Mouse (Mus musculus): ENCODE data around the gene Tns3.

DNA sequence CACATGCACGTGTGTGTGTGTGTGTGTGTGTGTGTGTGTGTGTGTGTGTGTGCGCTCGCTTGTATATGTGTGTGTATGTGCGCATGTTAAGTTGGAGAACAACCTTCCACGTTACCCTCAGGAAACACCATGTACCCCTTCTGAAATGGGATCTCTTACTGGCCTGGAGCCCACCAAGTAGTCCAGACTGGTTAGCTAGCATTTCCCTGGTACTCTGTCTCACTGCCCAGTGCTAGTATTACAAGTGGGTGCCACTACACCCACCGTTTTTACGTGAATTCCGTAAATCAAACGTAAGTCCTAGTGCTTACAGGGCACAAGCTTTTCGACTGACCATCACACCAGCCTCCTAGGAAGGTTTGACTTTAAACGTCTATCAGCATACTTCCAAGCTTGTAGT lies 236.7 kb downstream of the Tns3 start:
- TF ChIP-seq CTCF (IDR thresholded peaks at IDR 0.05; ENCODE audit: control insufficient read depth, insufficient read depth, insufficient read length) (no peak), MAX (IDR thresholded peaks at IDR 0.05) (no peak), MYOG (IDR thresholded peaks at IDR 0.05; ENCODE audit: control insufficient read depth, extremely low read depth, insufficient read length) (no peak), USF1 (IDR thresholded peaks at IDR 0.05; ENCODE audit: low read depth) (no peak), CEBPB (IDR thresholded peaks at IDR 0.05; ENCODE audit: low read depth) (no peak), MYOD1 (IDR thresholded peaks at IDR 0.05; ENCODE audit: control insufficient read depth, insufficient read length, low read depth) (no peak), FOSL1 (IDR thresholded peaks at IDR 0.05; ENCODE audit: insufficient read depth, low read length, poor library complexity, severe bottlenecking) (no peak)

Data from C2C12 (cell line).